ENCODE assay signal across 13 mouse cellular contexts in the genomic region with DNA sequence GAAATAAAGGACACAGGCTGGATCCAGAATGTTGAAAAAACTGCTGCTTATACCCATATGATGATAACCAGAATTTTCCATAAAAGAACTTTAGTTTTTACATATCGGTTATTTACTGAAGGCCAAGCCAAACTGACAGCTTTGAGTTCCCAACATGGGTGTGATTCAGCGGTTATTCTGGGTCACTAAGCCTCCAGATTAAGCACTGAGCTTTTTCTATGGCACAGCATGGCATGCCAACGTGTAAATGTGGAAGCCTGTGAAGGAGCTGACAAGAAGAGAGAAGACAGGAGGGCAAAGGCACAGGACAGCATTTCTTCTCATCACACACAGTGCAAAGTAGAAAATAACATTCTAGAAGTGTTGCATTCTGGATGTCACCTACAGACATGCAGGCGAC.
"Had no signal": no experiment of that assay in that cellular context is flagged by ENCODE, and none has a peak within 500 bp of the region (broad histone marks: within the 10 kb centered on the region; RNA-seq: fewer than 3 reads in every experiment).

No protein-coding gene starts in this region.

- H3K4me2 ChIP-seq: kidney, embryonic 15.5 days; limb, embryonic 13.5 days; midbrain, embryonic 13.5 days; neural tube, embryonic 15.5 days had no signal

- H3K36me3 ChIP-seq: kidney, embryonic 15.5 days; limb, embryonic 13.5 days; midbrain, embryonic 13.5 days; neural tube, embryonic 15.5 days had no signal

- H3K4me3 ChIP-seq: kidney, embryonic 15.5 days; limb, embryonic 13.5 days; midbrain, embryonic 13.5 days; myocyte; neural tube, embryonic 15.5 days had no signal

- H3K9me3 ChIP-seq: kidney, embryonic 15.5 days; limb, embryonic 13.5 days; midbrain, embryonic 13.5 days; neural tube, embryonic 15.5 days had no signal

- ATAC-seq: midbrain, embryonic 13.5 days had no signal

- H3K27me3 ChIP-seq: kidney, embryonic 15.5 days; limb, embryonic 13.5 days; midbrain, embryonic 13.5 days; neural tube, embryonic 15.5 days had no signal

- H3K9ac ChIP-seq: kidney, embryonic 15.5 days; limb, embryonic 13.5 days; liver, embryonic 14.5 days; midbrain, embryonic 13.5 days; neural tube, embryonic 15.5 days had no signal

- H3K27ac ChIP-seq: kidney, embryonic 15.5 days; limb, embryonic 13.5 days; liver, embryonic 14.5 days; midbrain, embryonic 13.5 days; neural tube, embryonic 15.5 days had no signal

- H3K4me1 ChIP-seq: kidney, embryonic 15.5 days; limb, embryonic 13.5 days; neural tube, embryonic 15.5 days had no signal

- DNase-seq: kidney, postnatal 14 days; left cerebral cortex, postnatal 4 days; lung, adult 18-20 months; right cerebral cortex, postnatal 4 days; spleen, adult 18-20 months; thymus, adult 18-20 months; thymus, postnatal 14 days had no signal
